Mouse (Mus musculus): ENCODE measurements at regions not wholly inside any gene's neighbourhood (a gene's known extent, or its start where the extent isn't known, plus 50 kb on each side); places are given as distances from the start of the nearest gene placed in this dataset.
"Not testable (repeated sequence)": the region's sequence is repeated elsewhere in the genome, so short reads cannot be mapped to it uniquely, and the experiment has no call there.

DNA sequence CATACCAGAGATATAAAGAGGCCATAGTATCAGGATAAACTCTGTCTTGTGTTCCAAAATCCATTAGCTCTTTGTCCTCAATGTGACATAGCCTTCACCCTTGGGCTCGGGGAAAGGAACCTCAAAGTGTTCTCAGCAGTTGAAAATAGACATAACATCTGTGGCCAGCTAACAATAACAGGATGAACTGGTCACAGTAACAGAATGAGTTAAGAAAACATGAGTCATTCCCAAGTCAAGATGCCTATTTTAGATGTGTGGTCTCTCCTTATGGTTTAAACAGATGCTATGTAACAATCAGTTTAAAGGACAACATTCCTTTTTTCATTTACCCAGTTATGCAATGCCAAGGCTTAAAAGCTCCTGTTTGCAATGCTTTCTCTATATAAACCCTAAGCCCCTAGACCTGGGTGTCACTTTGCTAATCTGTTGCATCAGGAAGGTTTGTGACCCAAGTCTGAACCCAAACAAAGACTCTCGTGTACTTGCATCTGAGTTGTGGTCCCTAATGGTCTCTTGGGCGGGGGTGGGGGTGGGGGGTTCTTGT lies 920.5 kb upstream of the Dsel start:
- intact Hi-C loops (cut with DNase I), result no loop called here
- TF ChIP-seq CTCF (IDR thresholded peaks at IDR 0.05), result no peak
- Histone ChIP-seq H3K4me3 (no peak overlapping the region), H3K27ac (no peak overlapping the region)
- DNase-seq (ENCODE audit: extremely low spot score in 1 of 2, low spot score in 2 of 2), result no peak

DNA sequence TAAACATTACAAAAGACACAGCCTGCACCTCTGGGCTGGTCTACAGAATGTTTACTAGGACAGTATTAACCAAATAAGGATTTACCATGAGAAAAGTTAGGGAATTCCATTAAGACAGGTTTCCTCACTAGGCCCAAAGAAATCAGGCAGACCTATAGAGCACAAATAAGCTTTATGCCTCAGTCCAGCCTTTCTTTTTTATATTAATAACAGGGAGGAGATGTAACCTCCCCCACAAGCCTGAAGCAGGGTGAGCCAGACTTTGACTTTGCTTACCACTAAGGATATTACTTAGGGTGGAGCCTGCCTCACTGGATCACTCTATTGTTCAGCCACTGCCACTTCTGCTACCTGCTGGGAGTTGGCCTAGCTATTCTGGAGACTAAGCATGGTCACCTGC lies 915.1 kb upstream of the Dsel start:
- intact Hi-C loops (cut with DNase I), result no loop called here
- no peak for TF ChIP-seq CTCF (IDR thresholded peaks at IDR 0.05)
- DNase-seq (ENCODE audit: extremely low spot score in 1 of 2, low spot score in 2 of 2), result no peak
- H3K4me3 ChIP-seq, result no peak overlapping the region
- H3K27ac ChIP-seq, result no peak overlapping the region

DNA sequence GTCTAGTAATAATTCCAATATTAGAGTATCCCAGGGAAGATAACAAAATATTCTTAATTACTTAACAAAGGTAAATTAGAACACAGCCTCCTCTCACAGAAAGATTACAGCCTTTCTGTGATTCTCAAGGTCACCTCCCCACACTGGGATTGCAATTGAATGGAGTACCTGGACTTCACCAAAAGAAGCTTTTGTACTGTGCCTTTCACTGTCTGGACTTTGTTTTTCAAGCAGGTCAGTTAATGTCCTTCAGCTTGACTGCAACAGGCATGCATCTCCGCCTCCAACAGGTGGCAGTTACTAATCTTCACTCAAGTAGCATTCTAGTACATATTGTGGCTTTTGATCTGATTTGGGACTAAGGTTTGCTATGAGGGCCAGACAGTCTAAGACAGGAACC lies 913.8 kb upstream of the Dsel start:
- intact Hi-C loops (cut with DNase I), result no loop called here
- Histone ChIP-seq H3K4me3 (no peak overlapping the region), H3K27ac (no peak overlapping the region)
- no peak for DNase-seq (ENCODE audit: extremely low spot score in 1 of 2, low spot score in 2 of 2)
- no peak for TF ChIP-seq CTCF (IDR thresholded peaks at IDR 0.05)

DNA sequence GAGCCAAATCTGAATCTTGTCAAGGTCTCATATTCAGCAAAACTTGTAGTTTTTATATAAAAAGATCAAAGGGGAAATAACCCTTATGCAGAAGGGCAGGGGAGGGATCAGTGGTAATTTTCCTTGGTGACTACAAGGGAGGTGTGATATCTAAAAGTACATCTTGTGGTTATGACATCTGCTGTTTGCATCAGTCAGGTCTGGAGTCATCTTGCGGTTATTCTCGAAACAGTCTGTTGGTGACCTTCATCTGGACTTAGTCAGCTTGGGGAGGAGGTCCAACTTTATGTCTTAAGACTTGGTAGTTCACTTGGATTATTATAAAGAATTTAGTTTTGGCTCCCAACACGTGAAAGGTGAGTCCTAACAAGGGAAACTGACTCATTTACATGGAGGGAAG lies 885.9 kb upstream of the Dsel start:
- H3K4me3 ChIP-seq; intact Hi-C loops (cut with DNase I); H3K27ac ChIP-seq; DNase-seq (ENCODE audit: extremely low spot score in 1 of 2, low spot score in 2 of 2): not testable (repeated sequence)

DNA sequence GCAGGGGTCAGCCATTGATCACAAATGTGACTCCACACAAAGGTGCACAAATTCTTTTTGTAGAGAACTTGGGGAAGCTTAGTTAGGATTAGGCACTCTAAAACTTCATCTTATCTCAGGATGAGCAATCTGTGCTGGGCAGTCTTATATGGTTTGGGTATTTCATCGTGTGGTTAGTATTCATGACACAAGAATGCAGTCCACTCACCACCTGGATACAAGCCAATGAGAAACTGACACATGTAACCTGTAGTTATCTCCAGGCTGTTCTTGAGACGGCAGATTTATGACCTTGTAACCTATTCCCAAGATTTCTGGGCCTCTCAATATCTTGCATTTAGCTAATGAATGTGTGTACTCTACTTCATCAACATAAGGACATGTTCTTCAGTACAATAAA lies 883.8 kb upstream of the Dsel start:
- no peak for TF ChIP-seq CTCF (IDR thresholded peaks at IDR 0.05)
- intact Hi-C loops (cut with DNase I), result no loop called here
- DNase-seq (ENCODE audit: extremely low spot score in 1 of 2, low spot score in 2 of 2), result no peak
- Histone ChIP-seq H3K27ac (no peak overlapping the region), H3K4me3 (no peak overlapping the region)

DNA sequence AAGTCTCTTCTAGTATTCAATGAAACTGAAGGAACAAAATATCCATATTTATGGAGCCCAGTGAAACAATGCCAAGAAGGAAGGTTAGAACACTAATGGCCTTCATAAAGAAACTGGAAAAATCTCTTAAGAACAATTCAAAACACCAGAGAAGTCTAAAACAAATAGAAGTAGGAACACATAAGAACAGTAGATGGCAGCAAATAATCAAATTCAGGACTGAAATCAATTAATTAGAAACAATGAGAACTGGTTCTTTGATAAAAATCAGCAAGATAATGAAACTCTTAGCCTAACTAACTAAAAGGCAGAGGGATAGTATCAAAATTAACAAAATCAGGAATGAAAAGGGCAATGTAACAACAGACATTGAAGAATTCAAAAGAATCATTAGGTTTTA lies 839.2 kb upstream of the Dsel start:
- DNase-seq (ENCODE audit: extremely low spot score in 1 of 2, low spot score in 2 of 2), result no peak
- no peak overlapping the region for H3K27ac ChIP-seq
- no peak overlapping the region for H3K4me3 ChIP-seq
- intact Hi-C loops (cut with DNase I), result no loop called here
- TF ChIP-seq CTCF (IDR thresholded peaks at IDR 0.05), result peak; percentile 62

DNA sequence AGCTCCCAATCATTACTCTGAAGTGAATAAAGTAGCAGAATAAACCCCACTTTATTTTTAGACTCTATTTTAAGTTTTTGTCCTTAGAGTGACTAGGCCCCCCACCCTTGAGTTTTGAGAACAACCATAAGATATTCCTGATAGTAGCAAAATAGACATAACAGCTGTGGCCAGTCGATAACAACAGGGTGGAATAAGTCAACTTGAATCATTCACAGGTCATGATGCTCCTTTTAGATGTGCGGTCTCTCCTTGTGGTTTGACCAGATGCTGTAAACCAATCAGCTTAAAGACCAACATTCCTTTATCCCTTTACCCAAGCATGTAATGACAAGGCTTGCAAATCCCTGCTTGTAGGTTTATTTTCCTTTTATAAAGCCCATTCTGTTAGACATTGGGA lies 794.2 kb upstream of the Dsel start:
- intact Hi-C loops (cut with DNase I), result no loop called here
- TF ChIP-seq CTCF (IDR thresholded peaks at IDR 0.05), result no peak
- DNase-seq (ENCODE audit: extremely low spot score in 1 of 2, low spot score in 2 of 2), result no peak
- H3K27ac ChIP-seq, result no peak overlapping the region
- no peak overlapping the region for H3K4me3 ChIP-seq

DNA sequence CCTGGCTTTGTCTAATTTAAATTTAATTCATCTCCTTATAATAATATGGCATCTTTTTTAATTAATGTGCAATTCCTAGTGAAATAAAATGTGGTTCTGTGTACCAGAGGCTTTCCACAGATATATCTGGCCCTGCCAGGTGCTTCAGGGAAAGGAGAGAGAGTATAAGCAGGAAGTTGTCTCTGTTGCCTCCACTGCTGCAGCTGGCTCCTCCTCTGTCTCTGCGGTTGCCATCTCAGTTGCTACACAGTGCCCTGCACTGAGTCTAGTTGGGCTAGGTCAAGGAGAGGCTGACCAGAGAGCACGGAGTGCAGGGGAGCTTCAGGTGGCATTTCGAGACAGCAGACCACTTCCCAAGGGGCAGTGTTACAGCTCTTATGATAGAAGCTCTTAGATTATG lies 773.6 kb upstream of the Dsel start:
- no peak overlapping the region for H3K27ac ChIP-seq
- no peak for TF ChIP-seq CTCF (IDR thresholded peaks at IDR 0.05)
- intact Hi-C loops (cut with DNase I), result no loop called here
- no peak overlapping the region for H3K4me3 ChIP-seq
- DNase-seq (ENCODE audit: extremely low spot score in 1 of 2, low spot score in 2 of 2), result no peak
